ENCODE assay signal across 8 mouse cellular contexts in genomic region chr1:182991002-182991778, GRCm38 (mm10). TPM values are rescaled to one million over a fixed set of nuclear protein-coding genes. Genes with fewer than 3 reads are reported as not detected.
DNase-seq lines count a peak whose midpoint lies in the region; ATAC-seq and TF ChIP-seq lines count a peak whose summit lies in the region.

No protein-coding gene starts in this region.

- H3K9ac ChIP-seq in heart, embryonic 11.5 days (ENCODE audit: low read depth, low read length): no peak overlapping the region
- no peak overlapping the region for H3K9ac ChIP-seq in hindbrain, embryonic 16.5 days (ENCODE audit: low read depth, low read length)
- no peak overlapping the region for H3K9ac ChIP-seq in midbrain, embryonic 11.5 days (ENCODE audit: low read length)

- peak; percentile 95 for DNase-seq in heart, adult 11 months
- DNase-seq in cerebellum, adult 2 months: peak; percentile 45 to 62
- DNase-seq in forelimb bud, embryonic 11.5 days (ENCODE audit: low read depth, low spot score): peak; percentile 69
- DNase-seq in left cerebral cortex, adult 18-20 months (ENCODE audit: low spot score in 2 of 2): peak; percentile 73 to 75
- DNase-seq in midbrain, embryonic 11.5 days (ENCODE audit: low spot score, missing footprints): peak; percentile 96

- H3K9me3 ChIP-seq in heart, embryonic 11.5 days (replicated peaks; ENCODE audit: control insufficient read depth, low read length): no peaks in the 10 kb centered on the region
- no peaks in the 10 kb centered on the region for H3K9me3 ChIP-seq in hindbrain, embryonic 16.5 days (ENCODE audit: control insufficient read depth, low read length)
- no peaks in the 10 kb centered on the region for H3K9me3 ChIP-seq in midbrain, embryonic 11.5 days (ENCODE audit: control insufficient read depth, low read length)

- no peaks in the 10 kb centered on the region for H3K27me3 ChIP-seq in heart, embryonic 11.5 days (ENCODE audit: control insufficient read depth, insufficient read depth, low read length)
- no peaks in the 10 kb centered on the region; the same call in 1 of the 2 replicates for H3K27me3 ChIP-seq in cerebellum, adult 2 months (ENCODE audit: control insufficient read depth, insufficient read depth, low read length)
- H3K27me3 ChIP-seq in hindbrain, embryonic 16.5 days (replicated peaks; ENCODE audit: control insufficient read depth, insufficient read depth, low read length): no peaks in the 10 kb centered on the region
- H3K27me3 ChIP-seq in midbrain, embryonic 11.5 days (ENCODE audit: control insufficient read depth, insufficient read depth, low read length): no peaks in the 10 kb centered on the region
- H3K27me3 ChIP-seq in small intestine, adult 2 months (ENCODE audit: control insufficient read depth, insufficient read depth, low read length): no peaks in the 10 kb centered on the region

- 14% methylated on average over 7 of the region's 7 CpGs for WGBS in heart, embryonic 11.5 days (ENCODE audit: insufficient replicate concordance)
- 10% methylated on average over 7 of the region's 7 CpGs for WGBS in cerebellum, adult 2 months
- WGBS in hindbrain, embryonic 16.5 days: 13% methylated on average over 7 of the region's 7 CpGs
- 18% methylated on average over 7 of the region's 7 CpGs for WGBS in midbrain, embryonic 11.5 days
- WGBS in small intestine, adult 2 months: 16% methylated on average over 7 of the region's 7 CpGs

- H3K4me2 ChIP-seq in heart, embryonic 11.5 days: no peak overlapping the region
- H3K4me2 ChIP-seq in hindbrain, embryonic 16.5 days (ENCODE audit: low read length): no peak overlapping the region
- no peak overlapping the region for H3K4me2 ChIP-seq in midbrain, embryonic 11.5 days

- no peaks in the 10 kb centered on the region for H3K36me3 ChIP-seq in heart, embryonic 11.5 days (ENCODE audit: control insufficient read depth, insufficient read depth, low read length)
- H3K36me3 ChIP-seq in hindbrain, embryonic 16.5 days (ENCODE audit: control insufficient read depth, insufficient read depth, low read length): no peaks in the 10 kb centered on the region
- no peaks in the 10 kb centered on the region for H3K36me3 ChIP-seq in midbrain, embryonic 11.5 days (ENCODE audit: control insufficient read depth, insufficient read depth, low read length)
- H3K36me3 ChIP-seq in small intestine, adult 2 months (ENCODE audit: control insufficient read depth, insufficient read depth, low read length): no peaks in the 10 kb centered on the region

- no peak for ATAC-seq in heart, embryonic 11.5 days (replicated peaks; ENCODE audit: insufficient number of reproducible peaks, low FRiP score, low TSS enrichment)
- ATAC-seq in hindbrain, embryonic 16.5 days: peak; percentile 70; the same call in 1 of the 2 replicates
- ATAC-seq in midbrain, embryonic 11.5 days (ENCODE audit: low FRiP score): peak; percentile 57; the same call in 1 of the 2 replicates

- H3K4me3 ChIP-seq in heart, embryonic 11.5 days (ENCODE audit: low read depth, low read length): no peak overlapping the region
- no peak overlapping the region for H3K4me3 ChIP-seq in cerebellum, adult 2 months (replicated peaks; ENCODE audit: insufficient read depth, low read depth, low read length)
- H3K4me3 ChIP-seq in hindbrain, embryonic 16.5 days (ENCODE audit: low read length): no peak overlapping the region
- no peak overlapping the region for H3K4me3 ChIP-seq in midbrain, embryonic 11.5 days (ENCODE audit: low read depth, low read length)
- H3K4me3 ChIP-seq in small intestine, adult 2 months (ENCODE audit: low read depth, low read length): no peak overlapping the region

- no peak overlapping the region for H3K27ac ChIP-seq in heart, embryonic 11.5 days (ENCODE audit: low read depth, low read length)
- no peak overlapping the region for H3K27ac ChIP-seq in cerebellum, adult 2 months (ENCODE audit: insufficient read depth, low read length)
- no peak overlapping the region for H3K27ac ChIP-seq in hindbrain, embryonic 16.5 days (ENCODE audit: low read depth, low read length)
- H3K27ac ChIP-seq in midbrain, embryonic 11.5 days (ENCODE audit: low read depth, low read length): no peak overlapping the region
- no peak overlapping the region for H3K27ac ChIP-seq in small intestine, adult 2 months (ENCODE audit: insufficient read depth, low read depth, low read length)

- TF ChIP-seq CTCF in cerebellum, adult 2 months (IDR thresholded peaks at IDR 0.05; ENCODE audit: borderline replicate concordance, insufficient read depth, low read depth, low read length): peak; percentile 86
- TF ChIP-seq CTCF in small intestine, adult 2 months (IDR thresholded peaks at IDR 0.05; ENCODE audit: extremely low read depth, insufficient read length, insufficient replicate concordance, low read depth, low read length): peak; percentile 98

- no peak for TF ChIP-seq POLR2A in cerebellum, adult 2 months (IDR thresholded peaks at IDR 0.05; ENCODE audit: borderline replicate concordance, insufficient read depth, low read length)
- no peak for TF ChIP-seq POLR2A in small intestine, adult 2 months (IDR thresholded peaks at IDR 0.05; ENCODE audit: low read depth, low read length)

- H3K4me1 ChIP-seq in heart, embryonic 11.5 days (ENCODE audit: control insufficient read depth, insufficient read depth, low read length): peaks cover 7% of the 10 kb centered on the region
- H3K4me1 ChIP-seq in cerebellum, adult 2 months (ENCODE audit: control insufficient read depth, insufficient read depth, low read length): no peaks in the 10 kb centered on the region
- no peaks in the 10 kb centered on the region; the same call in 1 of the 2 replicates for H3K4me1 ChIP-seq in hindbrain, embryonic 16.5 days (ENCODE audit: control insufficient read depth, insufficient read depth, low read depth, low read length)
- no peaks in the 10 kb centered on the region for H3K4me1 ChIP-seq in midbrain, embryonic 11.5 days (ENCODE audit: control insufficient read depth, insufficient read depth, low read length)
- no peaks in the 10 kb centered on the region for H3K4me1 ChIP-seq in small intestine, adult 2 months (ENCODE audit: control insufficient read depth, insufficient read depth, insufficient read length, low read length)

RNA-seq across cellular contexts. Expression of gene Tlr5, which starts 36.6 kb away (rescaled TPM):
- polyA plus RNA-seq in heart, embryonic 11.5 days (2014; fragmentation: Nextera tagmentation; extraction: Ambion mirVana): 5.3 and 5.7 TPM in 2 replicates
- polyA plus RNA-seq in cerebellum, adult 2 months (2012; rRNA removed): 0.28 and 0.36 TPM in 2 replicates
- polyA plus RNA-seq in hindbrain, embryonic 16.5 days (2015; fragmentation: Nextera tagmentation; extraction: Ambion mirVana): 0.19 and 0.60 TPM in 2 replicates
- under 1 TPM; 0.28 to 0.30 TPM for total RNA-seq in left cerebral cortex, adult 18-20 months (2021)
- polyA plus RNA-seq in midbrain, embryonic 11.5 days (2014; fragmentation: Nextera tagmentation; extraction: Ambion mirVana): 0.57 and 0.79 TPM in 2 replicates
- polyA plus RNA-seq in small intestine, adult 2 months (2012; rRNA removed): 0.46 and 0.49 TPM in 2 replicates
